Mouse (Mus musculus) adrenal gland, postnatal 36 days (tissue): ENCODE measurements around the gene Eln. TPM values are rescaled to one million over a fixed set of nuclear protein-coding genes. Genes with fewer than 3 reads are reported as not detected.
A peak's percentile ranks its signal among the peaks of the same experiment; 100 is the strongest.

Experiments used
- DNase-seq, 2 experiments: peaks; one replicate each; pipeline ENCODE4 v3.0.0; 2021; ENCODE audit warnings: mixed read lengths in 1 of 2
- long read RNA-seq, 2 experiments: library from polyadenylated mRNA; stranded (forward); transcript quantifications; one replicate each; pipeline ENCODE4 v2.0.0; 2021; ENCODE audit warnings: borderline sequencing depth in 2 of 2
- total RNA-seq, 2 experiments: library from RNA; stranded (reverse); gene quantifications; 2 replicates each; pipeline ENCODE4 v1.2.3; 2021

The Eln gene
- 10 to 100 TPM; 20.4 to 51.7 TPM for total RNA-seq
- long read RNA-seq, experiment 1, transcript Eln-201 (37 exons, 3,853 nt): major isoform, 25 of 36 reads
- long read RNA-seq, experiment 1, partial matches to known transcripts: 9 of 36 reads
- long read RNA-seq, experiment 1, other reads (novel, unspliced or antisense): 2 of 36 reads
- long read RNA-seq, experiment 2, transcript Eln-201 (37 exons, 3,853 nt): major isoform, 7 of 15 reads
- long read RNA-seq, experiment 2, partial matches to known transcripts: 5 of 15 reads
- long read RNA-seq, experiment 2, other reads (novel, unspliced or antisense): 3 of 15 reads

DNA sequence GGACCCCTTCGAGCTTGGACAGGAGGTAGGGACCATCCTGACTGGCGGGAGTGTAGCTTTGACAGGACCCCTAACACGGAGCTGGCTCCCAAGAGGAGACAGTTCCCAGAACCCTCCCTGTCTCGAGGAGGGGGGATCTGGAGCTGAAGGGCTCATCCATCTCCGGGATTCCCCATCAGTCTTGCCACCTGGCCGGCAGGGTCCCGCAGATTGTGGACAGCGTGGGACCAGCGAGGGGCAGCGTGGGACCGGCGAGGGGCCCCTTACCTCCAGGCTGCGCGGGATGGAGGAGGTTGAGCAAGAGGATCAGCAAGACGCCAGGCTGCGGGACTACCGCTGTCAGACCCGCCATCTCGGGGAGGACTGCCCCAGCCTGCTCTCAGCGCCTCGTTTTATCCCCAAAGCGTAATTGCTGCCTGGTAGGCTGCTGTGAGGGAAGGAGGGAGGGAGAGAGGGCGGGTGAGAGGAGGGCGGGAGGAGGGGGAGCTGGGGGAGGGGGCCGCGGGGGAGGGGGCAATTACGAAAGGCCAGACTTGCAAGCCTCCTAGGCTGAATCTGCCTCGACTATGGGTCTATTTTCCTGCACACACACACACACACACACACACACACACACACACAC is at the start of gene Eln:
Gene Eln, minus strand, starts transcription at position 434 of the 622 bp plus-strand sequence.
- peak in 1 of 2 experiments; percentile 28 for DNase-seq

DNA sequence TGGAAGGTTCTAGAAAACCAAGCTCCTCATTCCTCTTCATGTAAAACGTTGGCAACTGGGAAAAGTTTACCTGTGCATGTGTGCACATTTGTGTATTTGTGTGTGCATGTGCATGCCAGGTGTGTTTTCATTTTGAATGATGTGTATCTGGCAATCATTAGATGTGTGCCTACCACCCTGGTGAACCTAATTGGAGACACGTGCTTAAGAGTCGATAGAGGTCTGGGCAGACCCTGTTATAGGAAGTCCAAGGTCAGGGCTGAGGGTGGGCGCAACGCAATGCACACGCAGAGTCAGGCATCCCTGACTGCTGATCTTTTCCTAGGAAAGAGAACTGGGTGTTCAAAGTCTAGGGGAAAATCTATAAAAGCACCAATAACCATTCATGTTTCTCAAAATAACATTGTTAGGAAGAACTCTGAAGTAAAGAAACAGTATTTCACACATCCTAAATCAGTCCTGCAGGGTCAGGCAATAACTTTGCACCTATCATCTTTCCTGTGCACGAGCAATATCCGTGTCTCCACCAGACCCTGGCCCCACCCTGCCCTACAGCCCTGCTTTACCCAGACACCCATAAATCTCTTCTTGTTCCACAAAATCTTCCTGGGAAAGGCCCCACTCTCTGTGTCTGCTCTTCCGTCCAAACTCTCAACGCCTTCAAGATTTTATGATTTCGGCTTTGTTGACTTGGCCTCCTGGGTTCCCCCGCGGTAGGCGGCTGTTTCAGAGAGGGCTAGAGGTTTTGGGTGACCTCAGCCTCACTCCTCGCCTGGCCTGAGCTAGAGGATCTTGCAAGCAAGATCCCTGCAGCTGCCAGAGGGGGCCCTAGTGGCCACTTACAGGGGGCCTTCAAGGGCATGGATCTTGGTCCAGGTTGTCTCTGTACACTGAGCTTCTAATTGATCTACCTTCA is 43.2 kb upstream of the Eln start:
- DNase-seq: no peak

DNA sequence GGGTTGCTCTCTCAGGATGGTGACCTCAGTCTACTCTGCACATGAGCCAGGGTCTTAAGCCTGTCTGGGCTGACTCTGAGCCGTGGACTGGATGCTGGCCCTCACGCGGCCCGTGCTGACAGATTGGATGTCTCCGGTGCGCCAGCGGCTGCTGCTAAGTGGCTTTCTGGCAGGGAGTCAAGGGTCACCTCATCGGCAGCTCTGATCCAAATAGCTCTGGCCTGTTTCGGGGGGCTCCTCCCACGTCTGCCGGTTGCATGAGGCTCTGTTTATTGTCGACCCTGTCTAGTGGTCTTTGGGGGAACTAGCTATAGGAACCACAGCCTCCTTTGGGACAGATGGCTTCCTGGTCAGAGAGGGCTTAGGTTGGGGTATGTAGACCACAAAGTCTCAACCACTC is 41.1 kb upstream of the Eln start:
- DNase-seq: no peak

DNA sequence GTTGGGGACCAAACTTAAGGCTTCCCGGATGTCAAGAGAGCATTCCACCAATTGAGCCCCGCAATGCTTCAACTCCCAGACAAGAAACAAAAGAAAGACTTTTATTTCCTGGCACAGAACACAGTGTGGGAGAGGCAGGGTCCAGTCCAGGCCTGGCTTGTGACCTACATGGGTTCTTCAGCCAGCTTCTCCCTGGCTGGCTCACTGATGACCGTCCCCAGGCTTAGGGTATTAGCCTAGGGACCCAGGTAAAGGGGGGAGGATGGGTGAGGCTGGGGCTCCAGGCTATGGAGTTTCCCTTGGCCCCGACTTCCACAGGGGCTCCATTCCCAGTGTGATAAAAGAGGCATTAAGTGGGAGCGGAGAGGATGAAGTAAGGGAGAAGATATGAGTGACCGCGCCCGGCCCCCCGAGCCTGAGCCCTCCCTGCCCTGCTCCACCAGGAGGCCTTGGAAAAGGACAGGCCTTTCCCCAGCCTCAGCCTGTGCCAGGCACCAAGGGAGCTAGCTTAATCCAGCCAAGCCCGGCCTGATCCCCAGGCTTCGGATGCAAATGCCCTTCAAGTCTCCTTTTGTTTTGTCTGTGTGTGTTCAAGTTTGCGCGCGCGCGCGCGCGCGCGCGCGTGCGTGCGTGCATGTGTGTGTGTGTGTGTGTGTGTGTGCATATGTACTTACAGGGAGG is 38.7 kb upstream of the Eln start:
- no peak for DNase-seq

DNA sequence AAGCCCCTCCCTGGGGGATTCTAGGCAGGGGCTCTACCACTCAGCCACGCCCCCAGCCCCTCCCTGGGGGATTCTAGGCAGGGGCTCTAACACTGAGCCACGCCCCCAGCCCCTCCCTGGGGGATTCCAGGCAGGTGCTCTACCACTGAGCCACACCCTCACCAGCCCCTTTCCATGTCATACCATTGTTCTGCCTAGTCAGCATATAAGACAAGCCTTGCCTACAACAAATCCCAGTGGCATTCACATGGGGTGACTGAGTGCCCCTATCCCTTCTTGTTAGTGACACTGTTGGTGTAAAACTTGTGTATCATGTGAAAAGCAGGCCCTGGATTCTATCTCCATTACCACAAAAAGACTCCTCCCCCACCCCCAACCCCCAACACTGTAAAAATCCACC is 36.7 kb upstream of the Eln start:
- no peak for DNase-seq

DNA sequence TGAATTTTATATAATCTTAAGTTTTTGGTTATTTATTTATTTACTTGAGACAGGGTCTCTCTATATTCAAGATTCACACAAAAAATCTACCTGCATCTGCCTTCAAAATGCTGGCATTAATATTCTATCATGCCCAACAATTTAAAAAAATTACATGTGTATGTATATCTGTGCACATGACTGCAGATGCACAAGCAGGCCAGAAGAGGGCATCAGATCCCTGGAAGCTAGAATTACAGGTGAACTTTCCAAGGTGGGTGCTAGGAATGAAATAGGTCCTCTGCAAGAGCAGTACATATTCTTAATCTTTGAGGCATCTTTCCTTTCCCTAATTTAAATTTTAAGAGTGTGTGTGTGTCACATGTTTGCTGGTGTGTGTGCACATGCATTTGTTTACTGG is 33.8 kb upstream of the Eln start:
- no peak for DNase-seq

DNA sequence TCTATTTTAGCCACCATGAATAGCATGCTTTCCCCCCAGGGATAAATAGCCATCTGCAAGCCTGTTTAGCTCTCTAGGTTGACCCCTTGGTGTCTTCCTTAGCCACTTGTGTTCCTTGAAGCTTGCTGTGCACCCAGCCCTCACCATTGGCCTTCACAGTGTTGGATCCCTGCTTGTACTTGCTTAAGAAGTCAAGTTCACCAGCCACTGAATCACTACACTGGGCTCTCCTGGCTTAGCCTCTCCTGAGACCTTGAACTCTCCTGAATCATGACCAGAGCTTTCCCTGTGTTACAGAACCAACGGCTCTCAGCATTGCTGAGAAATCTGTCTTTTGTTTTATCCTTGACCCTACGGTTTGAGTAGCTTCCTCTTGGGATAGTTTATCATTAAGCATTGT is 33.0 kb upstream of the Eln start:
- peak; percentile 64 to 74 for DNase-seq

DNA sequence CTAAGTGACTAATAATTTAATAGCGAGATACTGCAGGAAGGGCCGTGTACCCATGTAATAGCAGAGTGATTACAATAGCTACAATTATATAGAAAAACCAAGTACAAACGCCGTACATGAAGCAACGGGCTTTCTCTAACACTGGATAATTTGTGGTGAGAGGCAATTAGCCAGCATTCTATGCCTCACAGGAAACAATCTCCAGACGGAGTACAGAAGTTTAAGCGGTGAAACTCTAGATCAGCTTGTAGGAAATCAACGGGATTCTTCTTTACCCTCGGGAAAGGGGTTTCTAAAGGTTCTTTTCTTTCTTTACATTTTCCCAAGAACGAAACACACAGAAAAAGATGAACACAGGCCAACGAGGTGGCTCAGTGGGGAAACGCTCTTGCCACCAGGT is 29.4 kb upstream of the Eln start:
- DNase-seq: no peak

DNA sequence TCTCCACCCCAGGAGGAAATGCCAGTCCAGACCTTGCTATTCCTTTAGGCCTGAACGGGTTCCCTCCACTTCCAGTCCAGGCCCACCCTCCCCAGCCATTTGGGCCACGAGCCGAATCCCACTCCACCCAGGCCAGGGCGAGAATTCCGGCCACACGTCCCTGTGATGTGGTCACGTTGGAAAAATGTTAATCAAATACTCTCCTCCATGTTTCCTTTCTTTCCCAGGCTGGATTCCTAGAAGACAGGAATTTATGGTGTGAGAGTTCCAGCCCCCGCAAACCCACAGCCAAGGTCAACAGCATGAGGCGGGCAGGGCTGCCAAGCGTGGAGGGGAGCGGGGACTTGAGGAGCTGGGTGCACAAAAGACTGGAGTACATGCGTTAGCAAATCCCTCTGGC is 25.4 kb upstream of the Eln start:
- DNase-seq: peak; percentile 36 to 44

DNA sequence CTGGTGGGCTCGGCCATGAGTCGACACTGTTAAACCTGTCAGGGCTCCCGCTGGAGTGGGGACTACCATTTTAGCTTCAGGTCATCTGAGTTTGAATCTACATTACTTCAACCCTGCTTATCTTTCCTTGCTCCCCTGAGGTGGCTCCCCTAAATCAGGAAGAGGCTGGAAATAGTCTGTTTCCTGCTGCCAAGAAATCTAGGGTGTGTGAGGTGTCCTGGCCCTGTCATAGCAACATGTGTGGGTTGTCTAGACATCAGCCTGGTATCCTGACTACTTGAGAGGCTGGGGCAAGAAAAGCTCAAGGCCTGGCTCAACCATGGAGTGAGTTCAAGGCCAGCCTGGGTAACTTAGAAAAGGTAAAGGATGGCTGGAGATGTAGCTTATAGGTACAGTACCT is 24.6 kb upstream of the Eln start:
- DNase-seq: no peak

DNA sequence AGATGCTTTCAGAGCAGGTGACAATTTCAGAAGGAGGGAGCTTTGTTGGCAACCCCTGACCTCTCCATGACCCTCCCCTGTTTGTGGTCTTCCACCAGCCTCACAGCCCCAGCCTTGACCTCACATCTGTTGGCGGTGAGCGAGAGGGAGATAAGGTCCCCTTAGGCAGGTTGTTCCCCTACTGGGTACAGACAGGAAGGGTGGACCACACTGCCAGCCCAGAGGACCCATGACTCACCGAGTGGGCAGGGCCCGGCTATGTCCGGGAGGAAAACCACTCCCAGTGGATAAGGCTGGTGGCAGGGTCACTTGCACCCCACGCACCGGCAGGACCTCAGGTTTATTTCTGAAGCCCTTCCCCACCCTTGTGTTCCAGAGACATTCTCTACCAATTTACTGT is 22.1 kb upstream of the Eln start:
- DNase-seq: peak; percentile 47 to 62

DNA sequence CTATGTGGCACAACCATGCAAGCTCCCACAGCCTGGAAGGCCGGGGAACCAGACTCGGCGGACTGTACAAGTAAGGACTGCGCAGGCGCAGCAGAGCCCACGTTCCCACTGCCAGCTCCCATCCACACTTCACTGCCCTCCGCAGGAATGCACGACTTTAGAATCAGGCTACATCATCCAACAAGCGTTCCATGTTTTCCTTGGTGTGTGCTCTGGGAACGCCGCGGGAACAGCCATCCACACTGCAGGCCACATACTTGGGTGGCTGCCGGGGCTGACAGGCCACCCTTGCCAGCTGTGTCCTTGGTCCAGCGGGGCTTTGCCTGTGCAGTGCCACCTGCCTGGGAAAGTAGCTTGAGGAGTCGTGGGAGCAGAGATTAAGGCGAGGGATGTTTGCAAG is 18.3 kb upstream of the Eln start:
- peak; percentile 44 to 46 for DNase-seq

DNA sequence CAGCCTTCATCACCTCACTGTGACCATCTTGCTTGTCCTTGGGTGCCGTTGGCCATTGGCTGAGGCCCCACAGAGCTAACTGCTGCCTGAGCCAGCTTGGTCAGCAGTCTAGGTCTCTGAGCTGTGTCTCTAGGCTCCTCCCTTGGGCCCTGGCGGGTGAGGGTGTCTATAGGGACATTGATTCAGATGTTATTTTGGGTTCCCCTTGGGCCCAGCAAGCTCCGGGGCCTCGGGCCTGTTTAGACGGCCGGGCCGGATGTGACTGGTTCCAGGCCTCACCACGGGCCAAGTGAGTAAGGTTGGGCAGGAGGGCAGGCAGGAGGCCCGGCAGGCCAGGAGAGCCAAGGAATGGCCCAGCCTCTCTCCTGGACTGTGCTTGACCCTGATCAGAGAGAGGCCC is 16.2 kb upstream of the Eln start:
- peak; percentile 37 to 51 for DNase-seq

DNA sequence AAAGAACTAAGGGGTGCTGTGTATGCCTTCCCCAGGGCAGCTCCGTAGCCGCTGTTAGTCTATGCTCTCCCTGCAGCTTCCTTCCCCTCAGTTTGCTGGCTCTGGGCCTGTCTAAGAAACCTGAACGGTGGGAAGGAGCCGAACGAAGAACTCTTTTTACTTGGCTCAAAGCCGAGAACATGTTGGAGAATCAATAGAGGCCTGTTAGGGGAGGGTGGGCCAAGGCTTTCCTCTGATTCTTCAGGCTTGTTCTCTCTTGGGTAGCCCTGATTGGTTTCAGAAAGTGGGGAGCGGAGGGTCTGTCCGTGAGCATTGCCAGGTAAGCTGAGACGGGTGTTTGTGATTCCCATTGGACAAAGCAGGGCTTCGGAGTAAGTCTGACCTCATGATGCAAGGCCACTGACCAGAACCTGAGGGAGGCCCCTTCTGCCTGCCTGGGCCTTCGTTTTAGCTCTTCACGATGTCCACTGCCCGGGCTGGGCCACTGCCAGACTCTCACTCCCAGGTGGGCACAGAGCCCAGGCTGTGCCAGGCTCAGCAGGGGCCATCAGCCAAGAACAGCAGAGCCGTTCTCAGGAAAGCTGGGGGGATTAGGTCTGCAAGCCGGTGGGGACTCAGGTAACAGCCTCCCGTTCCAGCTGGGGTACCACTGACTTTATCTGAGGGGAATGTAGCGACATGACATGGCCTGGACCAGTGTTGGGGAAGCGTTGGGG is 14.4 kb upstream of the Eln start:
- DNase-seq: peak; percentile 31 to 50

DNA sequence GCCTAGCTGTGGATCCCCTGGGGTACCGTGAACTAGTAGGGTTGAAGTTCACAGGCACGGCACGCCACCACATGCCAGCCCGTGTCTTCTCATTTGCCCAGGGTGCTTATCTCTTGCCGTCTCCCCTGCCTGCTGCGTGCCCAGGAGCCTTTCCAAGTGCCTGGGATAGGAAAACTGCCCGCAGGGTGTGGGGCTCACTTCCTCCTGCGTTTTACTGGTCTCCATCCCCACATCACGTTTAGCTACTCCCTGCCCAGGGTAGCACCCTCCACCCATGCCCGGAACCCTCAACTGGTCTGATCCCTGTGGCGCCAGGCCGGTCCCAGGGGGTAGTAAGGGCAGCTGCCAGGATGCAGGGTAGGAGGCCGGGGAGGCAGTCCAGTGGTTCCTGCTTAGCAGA is 8.9 kb upstream of the Eln start:
- DNase-seq: no peak

DNA sequence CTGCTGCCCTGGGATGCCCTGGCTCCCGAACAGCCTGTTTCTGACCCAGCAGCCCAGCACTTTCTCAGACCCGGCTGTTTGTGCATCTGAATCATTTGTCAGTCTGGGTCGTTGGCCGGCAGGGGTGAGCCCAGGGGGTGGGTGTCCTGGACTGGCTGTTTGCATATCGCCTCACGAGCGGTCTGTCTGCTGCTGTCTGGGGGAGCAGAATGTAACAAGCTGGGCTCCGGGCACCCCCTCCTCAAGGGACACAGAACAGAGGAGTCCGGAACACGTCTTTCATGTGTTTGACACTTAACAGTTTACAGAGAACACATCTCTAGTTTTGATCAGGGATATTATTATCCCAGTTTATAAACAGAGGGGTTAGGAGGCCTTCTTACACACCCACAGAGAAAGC is 7.0 kb upstream of the Eln start:
- DNase-seq: no peak

DNA sequence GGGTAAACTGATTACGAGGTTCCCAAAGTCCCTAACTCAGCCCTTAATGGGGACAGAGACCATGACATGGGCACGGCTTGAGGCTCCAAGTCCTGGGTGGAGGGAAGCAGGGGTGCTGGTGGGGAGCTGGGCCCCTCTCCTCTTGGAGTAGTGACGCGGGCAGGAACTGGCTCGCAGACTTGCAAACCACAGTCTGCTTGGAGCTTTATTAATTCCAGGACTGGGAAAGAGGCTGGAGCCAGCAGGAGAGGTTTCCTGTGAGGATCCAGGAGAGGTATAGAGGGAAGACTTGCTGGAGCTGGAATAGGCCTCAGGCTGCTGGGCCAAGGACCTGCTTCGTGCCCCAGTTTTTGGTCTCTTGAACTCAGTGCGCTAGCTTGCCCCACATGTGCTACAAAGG is 3.3 kb upstream of the Eln start:
- DNase-seq: no peak

DNA sequence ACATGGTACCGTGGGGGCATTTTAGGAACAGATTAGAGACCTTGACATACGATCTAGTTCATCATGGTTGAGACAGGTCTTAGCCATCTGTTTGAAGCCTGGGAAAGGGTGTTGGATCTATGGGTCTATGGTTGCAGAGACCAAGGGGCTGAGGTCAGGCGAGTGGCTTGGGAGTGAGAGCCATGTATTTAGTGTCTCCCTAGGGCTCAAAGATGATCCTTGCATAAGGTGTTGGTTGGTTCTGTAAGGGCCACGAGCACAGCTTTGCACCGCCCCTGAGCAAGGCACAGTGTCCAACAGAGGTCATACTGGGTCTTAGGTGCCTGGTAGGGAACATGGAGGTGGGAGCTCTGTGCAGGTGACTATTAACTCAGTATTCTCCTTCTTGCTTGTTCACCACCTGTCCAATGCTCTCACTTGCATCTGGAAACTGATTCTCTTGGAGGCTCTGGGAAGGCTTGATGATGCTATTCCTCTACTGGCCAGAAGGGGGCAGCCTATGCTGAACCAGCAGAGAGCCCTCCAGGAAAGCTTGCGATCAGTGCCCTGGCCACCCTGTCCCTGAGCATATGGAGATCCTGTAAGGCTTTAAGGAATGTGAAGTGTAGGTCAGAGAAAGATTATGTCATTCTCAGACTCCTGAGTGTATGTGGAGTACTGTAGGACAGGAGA is 960 bp upstream of the Eln start:
- DNase-seq: peak; percentile 67 to 81

DNA sequence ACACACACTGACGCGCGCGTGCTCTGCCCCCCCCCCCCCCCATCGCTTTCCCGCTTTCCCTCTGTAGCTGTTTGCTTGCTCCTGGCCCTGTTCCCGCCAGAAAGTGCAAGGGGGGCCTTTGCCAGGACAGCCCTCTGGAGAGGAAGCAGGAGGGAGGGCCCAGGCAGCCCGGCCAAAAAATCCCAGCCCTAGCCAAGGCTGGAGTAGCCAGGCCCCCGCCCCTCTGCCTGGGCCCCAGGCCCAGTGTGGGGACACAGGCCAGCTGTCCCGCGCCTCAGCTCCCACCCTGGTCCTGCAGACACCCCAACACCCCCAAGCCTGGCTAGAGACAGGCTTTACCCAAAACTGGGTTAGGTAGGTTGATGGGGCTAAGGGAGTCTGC is 380 bp upstream of the Eln start:
- peak; percentile 65 to 84 for DNase-seq

DNA sequence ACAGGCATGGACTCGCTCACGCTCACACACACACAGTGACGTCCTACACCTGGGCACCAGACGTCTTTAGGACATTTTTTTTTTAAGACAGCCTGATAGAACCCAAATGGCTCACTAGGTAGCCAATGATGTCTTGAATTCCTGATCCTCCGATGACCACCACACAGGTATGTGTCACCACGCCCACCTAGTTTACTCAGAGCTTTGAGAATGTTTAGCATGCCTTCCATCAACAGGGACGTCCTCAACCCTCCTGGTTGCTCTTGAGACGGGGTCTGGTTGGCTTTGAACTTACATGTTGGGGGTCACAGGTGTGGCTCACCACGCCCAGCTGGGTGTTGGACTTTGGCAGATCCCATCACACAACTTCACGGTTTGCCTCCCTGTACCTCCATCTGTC is 922 bp downstream of the Eln start:
- no peak for DNase-seq

DNA sequence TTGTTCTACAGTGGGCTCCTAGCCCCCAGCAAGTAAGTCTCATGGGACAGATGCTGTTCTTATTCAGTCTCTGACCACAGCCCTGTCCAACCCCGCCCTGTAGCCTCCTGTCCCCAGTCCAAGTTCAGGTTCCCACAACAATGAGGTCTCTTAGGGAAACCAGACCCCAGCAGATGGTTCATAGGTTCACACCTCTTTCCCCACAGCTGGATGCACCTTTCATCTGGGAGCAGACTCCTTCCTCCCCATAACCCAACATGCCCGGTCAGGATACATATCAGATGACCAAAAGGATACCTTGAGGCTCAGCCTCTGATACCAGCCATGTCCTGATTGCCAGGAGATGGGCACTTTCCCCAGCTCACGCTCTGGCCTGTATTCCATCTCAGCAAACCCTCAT is 1.3 kb downstream of the Eln start:
- DNase-seq: no peak
